Mouse (Mus musculus) heart, adult 2 months (tissue): Measurements from ENCODE around the gene Slc47a2. TPM values are rescaled to one million over a fixed set of nuclear protein-coding genes. Genes with fewer than 3 reads are reported as not detected.
A peak's percentile ranks its signal among the peaks of the same experiment; 100 is the strongest.

ENCODE experiments used
- DNase-seq, 2 experiments: peaks; one replicate each; pipeline ENCODE4 v3.0.0; 2021
- H3K27ac ChIP-seq: fragments of 200-600 bp; 2 replicates; pipeline ENCODE4 v1.8.1; 2022
- H3K27me3 ChIP-seq: fragments of 200-500 bp; 2 replicates; pipeline ENCODE4 v1.6.1; 2012; ENCODE audit warnings: mild to moderate bottlenecking, low read length, inconsistent platforms, mixed read lengths; ENCODE audit not compliant: control insufficient read depth, insufficient read depth
- H3K36me3 ChIP-seq: fragments of 200-500 bp; 2 replicates; pipeline ENCODE4 v1.6.1; 2012; ENCODE audit warnings: low read length, inconsistent platforms; ENCODE audit not compliant: control insufficient read depth, insufficient read depth
- H3K4me1 ChIP-seq: fragments of 200-500 bp; 2 replicates; pipeline ENCODE4 v1.6.1; 2011; ENCODE audit warnings: low read length; ENCODE audit not compliant: control insufficient read depth, insufficient read depth
- H3K4me3 ChIP-seq: fragments of 200-600 bp; 2 replicates; pipeline ENCODE4 v1.8.1; 2022
- H3K79me2 ChIP-seq: fragments of 200-500 bp; replicated peaks from 2 replicates; pipeline ENCODE4 v1.6.1; 2012; ENCODE audit warnings: mild to moderate bottlenecking, inconsistent platforms, low read length, moderate library complexity, mixed read lengths; ENCODE audit not compliant: control insufficient read depth, insufficient read depth
- H3K9ac ChIP-seq: fragments of 200-500 bp; 2 replicates; pipeline ENCODE4 v1.6.1; 2012; ENCODE audit warnings: low read depth, mild to moderate bottlenecking, control low read depth, inconsistent platforms, low read length, mixed read lengths
- CTCF ChIP-seq: fragments of 200-600 bp; IDR thresholded peaks from 2 replicates; pipeline ENCODE4 v1.8.1; 2022; ENCODE audit warnings: antibody characterized with exemption, mild to moderate bottlenecking, moderate library complexity
- EP300 ChIP-seq: fragments of 200-500 bp; IDR thresholded peaks from 2 replicates; pipeline ENCODE4 v1.6.1; 2011; ENCODE audit warnings: low read depth, low read length, control low read depth; ENCODE audit not compliant: insufficient read depth
- POLR2A ChIP-seq: fragments of 200-500 bp; IDR thresholded peaks from 2 replicates; pipeline ENCODE4 v1.6.1; 2011; ENCODE audit warnings: mild to moderate bottlenecking, low read depth, low read length, control low read depth; ENCODE audit not compliant: insufficient read depth
- WGBS: fragments of 180-500 bp; shearing (Covaris S2); methylation state at CpG from one replicate; pipeline ENCODE4 v1.1.7; 2018; 5-methylcytosine and 5-hydroxymethylcytosine counted together
- intact Hi-C: fragments of 180-260 bp; cut with DNase I; formaldehyde crosslinking; loops from one replicate; pipeline ENCODE4 v1.15.1; 2025
- polyA plus RNA-seq: library from polyadenylated mRNA; depleted of rRNA; stranded (reverse); fragments of >200 nt; gene quantifications from 2 replicates; pipeline ENCODE4 v1.2.3, GENCODE M21; 2012
- total RNA-seq, 2 experiments: library from RNA; stranded (reverse); gene quantifications; 2 replicates each; pipeline ENCODE4 v1.2.3; 2021

Gene Slc47a2
- total and polyA plus RNA-seq, 3 experiments = 0.04 TPM; not detected in 2

DNA sequence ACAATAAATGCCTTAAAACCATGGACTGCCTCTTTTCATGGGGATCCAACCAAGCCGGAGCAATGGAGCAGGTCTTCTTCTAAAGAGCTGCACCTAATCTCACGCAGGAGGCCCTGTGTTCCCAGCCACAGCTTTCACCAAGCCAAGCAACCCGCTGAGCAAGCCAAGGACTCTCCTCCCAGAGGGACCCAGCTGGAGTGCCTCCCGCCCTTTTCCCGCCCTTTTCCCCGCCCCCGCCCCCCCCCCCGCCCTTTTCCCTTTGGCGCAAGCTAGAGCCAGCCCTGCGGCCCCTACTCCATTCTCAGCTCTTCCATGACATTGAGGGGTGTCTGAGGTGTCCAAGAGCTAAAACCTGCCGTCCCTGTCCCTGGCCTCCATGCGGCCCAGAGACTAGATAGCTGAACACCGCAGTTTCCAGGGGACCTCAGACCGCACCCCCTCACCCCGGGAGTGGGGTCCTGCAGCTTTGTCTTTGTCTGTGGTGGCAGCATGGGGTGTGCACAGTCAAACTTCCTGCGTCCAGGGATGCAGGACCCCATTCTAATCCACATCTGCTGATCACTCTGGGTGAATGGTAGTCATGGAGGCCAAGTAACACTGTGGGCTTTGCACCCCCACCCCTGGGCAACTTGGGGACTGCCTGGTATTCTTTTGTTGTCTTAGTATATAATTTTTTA, 41.8 kb downstream of the Slc47a2 start:
- no peak for TF ChIP-seq CTCF
- TF ChIP-seq EP300 = no peak
- peak; percentile 29; the same call in 1 of the 2 replicates for TF ChIP-seq POLR2A
- DNase-seq = peak; percentile 44 to 52
- intact Hi-C loops = loop anchor here (5.0 kb wide), 1 partner anchor 34 kb away; the partner anchor contains the start of gene Aldh3a2
- Histone ChIP-seq H3K27ac (peak overlapping the region; percentile 44; the same call in 1 of the 2 replicates), H3K79me2 (no peaks in the 10 kb centered on the region), H3K4me1 (peaks cover 7% of the 10 kb centered on the region), H3K27me3 (no peaks in the 10 kb centered on the region), H3K4me3 (no peak overlapping the region), H3K9ac (peak overlapping the region; percentile 69), H3K36me3 (peaks cover 3% of the 10 kb centered on the region)
- 22% methylated on average over 14 of the region's 16 CpGs for WGBS

DNA sequence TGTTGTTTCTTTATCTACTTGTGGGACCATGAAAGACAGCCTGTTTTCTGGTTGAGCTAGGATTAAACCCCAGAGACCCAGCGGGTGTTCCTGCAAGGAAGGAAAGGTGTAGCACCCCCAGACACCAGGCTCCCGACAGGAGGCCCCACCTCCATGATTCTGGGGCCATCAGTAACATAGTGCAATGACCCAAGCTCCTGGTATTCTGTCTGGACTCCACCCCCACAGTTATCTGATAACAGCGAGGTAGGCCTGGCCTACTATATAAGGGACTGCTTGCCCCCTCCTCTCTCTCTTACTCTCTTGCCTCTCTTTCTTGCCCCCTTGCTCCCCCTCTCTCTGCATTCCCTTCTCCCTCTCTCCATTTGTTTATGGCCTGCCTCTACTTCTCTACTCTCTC, 42.5 kb downstream of the Slc47a2 start:
- Histone ChIP-seq H3K36me3 (peaks cover 3% of the 10 kb centered on the region), H3K9ac (peak overlapping the region; percentile 44; the same call in 1 of the 2 replicates), H3K4me1 (peaks cover 7% of the 10 kb centered on the region), H3K79me2 (no peaks in the 10 kb centered on the region), H3K4me3 (no peak overlapping the region), H3K27ac (no peak overlapping the region; the same call in 1 of the 2 replicates), H3K27me3 (no peaks in the 10 kb centered on the region)
- no peak for TF ChIP-seq EP300
- no peak for TF ChIP-seq CTCF
- no peak for TF ChIP-seq POLR2A
- WGBS = 50% methylated on average over 3 of the region's 3 CpGs
- intact Hi-C loops = loop anchor here (5.0 kb wide), 1 partner anchor 33 kb away; the partner anchor contains the start of gene Aldh3a2
- DNase-seq = no peak

DNA sequence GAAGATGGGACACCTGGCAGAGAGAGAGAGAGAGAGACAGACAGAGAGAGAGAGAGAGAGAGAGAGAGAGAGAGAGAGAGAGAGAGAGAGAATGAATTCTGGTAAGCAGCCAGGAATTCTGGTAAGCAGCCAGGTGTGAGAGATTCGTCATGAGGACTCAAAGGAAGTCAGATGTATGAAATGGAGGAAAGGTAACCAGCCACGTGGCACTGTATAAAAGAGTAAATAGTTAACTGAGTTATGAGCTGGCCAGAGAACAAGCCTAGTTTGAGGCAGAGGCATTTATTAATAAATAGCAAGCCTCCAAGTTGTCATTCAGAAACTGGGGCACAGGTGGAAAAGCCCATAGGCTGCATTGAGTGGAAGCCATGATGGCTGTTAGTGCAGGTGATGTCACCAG, 44.8 kb downstream of the Slc47a2 start:
- Histone ChIP-seq H3K36me3 (peaks cover 3% of the 10 kb centered on the region), H3K9ac (no peak overlapping the region; the same call in 1 of the 2 replicates), H3K4me3 (no peak overlapping the region), H3K4me1 (peaks cover 9% of the 10 kb centered on the region), H3K27ac (no peak overlapping the region), H3K79me2 (no peaks in the 10 kb centered on the region), H3K27me3 (no peaks in the 10 kb centered on the region)
- DNase-seq = no peak
- TF ChIP-seq CTCF (no peak), EP300 (no peak), POLR2A (no peak)
- WGBS = 42% methylated on average over 2 of the region's 2 CpGs
- intact Hi-C loops = no loop called here

DNA sequence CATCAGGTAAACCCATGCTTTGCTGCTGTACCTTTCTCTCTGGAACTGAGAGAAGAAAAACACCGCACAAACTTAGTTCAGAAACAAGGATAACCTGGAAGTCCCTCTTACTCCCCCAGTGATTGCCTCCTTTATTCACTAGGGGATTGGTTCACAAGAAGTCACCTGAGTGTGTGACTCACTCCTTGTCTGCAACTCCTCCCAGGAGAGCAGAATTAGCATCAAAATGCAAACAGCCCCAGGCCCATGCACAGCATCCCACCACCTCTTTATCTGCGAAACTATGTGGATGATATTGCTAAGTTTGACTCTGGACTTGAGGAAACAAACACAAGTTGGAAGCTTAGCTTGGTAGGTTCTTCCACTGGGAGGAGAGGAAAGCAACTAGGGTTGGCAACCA, 45.3 kb downstream of the Slc47a2 start:
- no peaks in the 10 kb centered on the region for H3K27me3 ChIP-seq
- H3K36me3 ChIP-seq = peaks cover 3% of the 10 kb centered on the region
- intact Hi-C loops = no loop called here
- H3K4me3 ChIP-seq = no peak overlapping the region
- peaks cover 9% of the 10 kb centered on the region for H3K4me1 ChIP-seq
- TF ChIP-seq POLR2A (no peak), CTCF (no peak), EP300 (no peak)
- H3K9ac ChIP-seq = no peak overlapping the region
- 90% methylated on average over 2 of the region's 2 CpGs for WGBS
- H3K27ac ChIP-seq = no peak overlapping the region
- H3K79me2 ChIP-seq = no peaks in the 10 kb centered on the region
- no peak for DNase-seq

DNA sequence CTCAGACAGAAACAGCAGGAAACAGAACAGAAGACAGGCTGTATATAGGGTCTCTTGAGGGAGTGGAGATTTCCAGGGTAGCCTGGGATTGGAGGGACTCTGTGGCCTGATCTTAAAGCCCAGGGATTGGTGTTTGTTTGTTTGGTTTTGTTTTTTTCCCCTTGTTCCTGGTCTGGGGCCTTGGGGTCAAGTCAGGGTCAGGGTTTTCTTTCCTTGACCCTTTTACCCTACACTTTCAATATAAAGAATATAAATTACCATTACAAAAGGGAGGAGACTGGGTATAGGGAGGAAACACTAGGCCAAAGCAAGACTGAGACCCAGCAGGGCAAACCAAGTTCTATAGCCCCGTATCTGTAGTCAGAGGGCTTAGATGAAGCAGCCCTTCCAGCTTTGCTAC, 46.1 kb downstream of the Slc47a2 start:
- WGBS = 87% methylated on average over 1 of the region's 1 CpGs
- no peaks in the 10 kb centered on the region for H3K27me3 ChIP-seq
- TF ChIP-seq CTCF (no peak), EP300 (no peak), POLR2A (no peak)
- peaks cover 9% of the 10 kb centered on the region for H3K4me1 ChIP-seq
- no peak overlapping the region for H3K27ac ChIP-seq
- H3K79me2 ChIP-seq = no peaks in the 10 kb centered on the region
- intact Hi-C loops = no loop called here
- DNase-seq = no peak
- H3K36me3 ChIP-seq = peaks cover 3% of the 10 kb centered on the region
- no peak overlapping the region for H3K9ac ChIP-seq
- H3K4me3 ChIP-seq = no peak overlapping the region

DNA sequence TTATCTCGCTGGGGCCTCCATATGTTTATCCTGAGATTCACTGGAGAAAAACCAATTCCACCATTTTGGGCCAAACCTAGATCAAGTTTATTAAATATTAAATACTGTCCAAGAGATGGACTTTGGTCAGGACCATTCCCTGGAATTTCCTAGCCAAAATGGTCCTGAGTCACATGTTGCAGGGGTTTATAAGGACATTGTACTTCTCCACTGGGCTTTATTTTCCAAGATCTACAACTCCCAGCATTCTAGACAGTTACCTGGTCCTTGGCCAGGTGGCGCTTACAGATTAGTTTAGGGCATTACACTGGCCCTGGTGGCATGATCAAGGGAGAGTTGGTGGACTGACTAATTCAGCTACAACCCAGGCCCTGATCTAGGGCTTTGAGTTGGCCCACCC, 47.1 kb downstream of the Slc47a2 start:
- H3K4me3 ChIP-seq = no peak overlapping the region
- peaks cover 3% of the 10 kb centered on the region for H3K36me3 ChIP-seq
- WGBS = 94% methylated on average over 2 of the region's 2 CpGs
- intact Hi-C loops = no loop called here
- no peak overlapping the region for H3K9ac ChIP-seq
- no peak for TF ChIP-seq EP300
- TF ChIP-seq CTCF = no peak
- TF ChIP-seq POLR2A = no peak
- DNase-seq = no peak
- H3K27ac ChIP-seq = no peak overlapping the region
- H3K79me2 ChIP-seq = no peaks in the 10 kb centered on the region
- peaks cover 4% of the 10 kb centered on the region for H3K4me1 ChIP-seq
- no peaks in the 10 kb centered on the region for H3K27me3 ChIP-seq
